Mouse (Mus musculus) CH12.LX (cell line): ENCODE data around the gene Btbd16. TPM values are rescaled to one million over a fixed set of nuclear protein-coding genes. Genes with fewer than 3 reads are reported as not detected.

ENCODE experiments used
- DNase-seq: peaks from one replicate; pipeline ENCODE4 v3.0.0-alpha.2; 2013; ENCODE audit errors: extremely low read depth
- H3K27ac ChIP-seq: 2 replicates; pipeline ENCODE4 v1.5.1; 2012; ENCODE audit warnings: low read depth, mild to moderate bottlenecking, control low read depth, moderate library complexity; ENCODE audit not compliant: insufficient read depth
- H3K27me3 ChIP-seq: replicated peaks from 2 replicates; pipeline ENCODE3; 2012; ENCODE audit warnings: inconsistent platforms
- H3K36me3 ChIP-seq, 2 experiments: replicated peaks in 1 of 2; 2 replicates each; pipeline versions ENCODE3 to v1.6.1; 2012; ENCODE audit warnings: inconsistent platforms in 1 of 2, low read length in 1 of 2, mild to moderate bottlenecking in 1 of 2, mixed read lengths in 1 of 2, moderate library complexity in 1 of 2; ENCODE audit not compliant: control insufficient read depth in 1 of 2, insufficient read depth in 1 of 2
- H3K4me1 ChIP-seq, 2 experiments: 2 replicates each; pipeline ENCODE4 v1.6.1; 2012; ENCODE audit warnings: inconsistent platforms in 1 of 2, moderate library complexity in 1 of 2; ENCODE audit not compliant: insufficient read depth in 2 of 2, control insufficient read depth in 1 of 2
- H3K4me2 ChIP-seq: 2 replicates; pipeline ENCODE4 v1.6.1; 2012; ENCODE audit warnings: low read depth, mild to moderate bottlenecking, control low read depth; ENCODE audit not compliant: poor library complexity, insufficient read depth, severe bottlenecking
- H3K4me3 ChIP-seq, 3 experiments: fragments of 150-350 bp in 1 of 3; sonication (generic) in 1 of 3; replicated peaks in 1 of 3; 2 replicates each; pipeline versions ENCODE3 to v1.5.1; 2011 to 2012; ENCODE audit warnings: low read depth in 2 of 3, low read length in 2 of 3, mild to moderate bottlenecking in 2 of 3, moderate library complexity in 2 of 3, control low read depth in 1 of 3, improper control_type of control experiment in 1 of 3, inconsistent platforms in 1 of 3, mixed read lengths in 1 of 3; ENCODE audit not compliant: poor library complexity in 1 of 3
- H3K79me2 ChIP-seq: replicated peaks from 2 replicates; pipeline ENCODE4 v1.6.1; 2012; ENCODE audit warnings: mild to moderate bottlenecking, moderate library complexity; ENCODE audit not compliant: control insufficient read depth, poor library complexity, insufficient read depth, severe bottlenecking; ENCODE audit errors: extremely low read depth
- H3K9ac ChIP-seq: 2 replicates; pipeline ENCODE4 v1.6.1; 2012; ENCODE audit warnings: low read depth, mild to moderate bottlenecking, control low read depth, moderate library complexity; ENCODE audit not compliant: insufficient read depth
- H3K9me3 ChIP-seq: replicated peaks from 2 replicates; pipeline ENCODE3; 2012; ENCODE audit warnings: low read length, inconsistent platforms, mixed read lengths
- BHLHE40 ChIP-seq: IDR thresholded peaks from 2 replicates; pipeline ENCODE4 v1.6.1; 2011; ENCODE audit warnings: mild to moderate bottlenecking, low read depth, low read length, improper control_type of control experiment
- CHD1 ChIP-seq: IDR thresholded peaks from 2 replicates; pipeline ENCODE4 v1.6.1; 2012; ENCODE audit warnings: low read depth, low read length, improper control_type of control experiment, inconsistent platforms
- CHD2 ChIP-seq: IDR thresholded peaks from 2 replicates; pipeline ENCODE4 v1.6.1; 2011; ENCODE audit warnings: low read length, improper control_type of control experiment
- CTCF ChIP-seq, 2 experiments: IDR thresholded peaks in 1 of 2; conservative IDR thresholded peaks in 1 of 2; 2 replicates each; pipeline ENCODE4 v1.5.1; 2011 to 2012; ENCODE audit warnings: low read depth in 2 of 2, low read length in 2 of 2, improper control_type of control experiment in 1 of 2, inconsistent platforms in 1 of 2, mild to moderate bottlenecking in 1 of 2, moderate library complexity in 1 of 2
- E2F4 ChIP-seq: IDR thresholded peaks from 2 replicates; pipeline ENCODE4 v1.6.1; 2011; ENCODE audit warnings: low read depth, low read length, improper control_type of control experiment; ENCODE audit not compliant: insufficient replicate concordance
- ELF1 ChIP-seq: IDR thresholded peaks from 2 replicates; pipeline ENCODE4 v1.6.1; 2014; ENCODE audit warnings: low read depth, mild to moderate bottlenecking, inconsistent platforms, low read length, improper control_type of control experiment
- EP300 ChIP-seq: IDR thresholded peaks from 2 replicates; pipeline ENCODE4 v1.6.1; 2011; ENCODE audit warnings: low read length, improper control_type of control experiment
- ETS1 ChIP-seq: conservative IDR thresholded peaks from 2 replicates; pipeline ENCODE4 v1.6.1; 2012; ENCODE audit warnings: low read depth, mild to moderate bottlenecking, inconsistent platforms, low read length, improper control_type of control experiment, moderate library complexity
- GABPA ChIP-seq: IDR thresholded peaks from 2 replicates; pipeline ENCODE4 v1.6.1; 2012; ENCODE audit warnings: low read depth, low read length, improper control_type of control experiment, inconsistent platforms; ENCODE audit not compliant: insufficient replicate concordance
- HCFC1 ChIP-seq: IDR thresholded peaks from 2 replicates; pipeline ENCODE4 v1.6.1; 2012; ENCODE audit warnings: low read depth, mild to moderate bottlenecking, inconsistent platforms, low read length, improper control_type of control experiment
- IRF4 ChIP-seq: IDR thresholded peaks from 2 replicates; pipeline ENCODE4 v1.6.1; 2014; ENCODE audit warnings: low read depth, mild to moderate bottlenecking, inconsistent platforms, low read length, improper control_type of control experiment
- JUN ChIP-seq: IDR thresholded peaks from 2 replicates; pipeline ENCODE4 v1.6.1; 2011; ENCODE audit warnings: low read depth, mild to moderate bottlenecking, low read length, improper control_type of control experiment, moderate library complexity; ENCODE audit not compliant: insufficient read depth
- JUND ChIP-seq: conservative IDR thresholded peaks from 2 replicates; pipeline ENCODE4 v1.6.1; 2011; ENCODE audit warnings: low read depth, low read length, improper control_type of control experiment
- KAT2A ChIP-seq: IDR thresholded peaks from 2 replicates; pipeline ENCODE4 v1.6.1; 2012; ENCODE audit warnings: low read length, improper control_type of control experiment, inconsistent platforms; ENCODE audit not compliant: insufficient replicate concordance
- MAFK ChIP-seq: IDR thresholded peaks from 2 replicates; pipeline ENCODE4 v1.6.1; 2011; ENCODE audit warnings: low read length, improper control_type of control experiment; ENCODE audit not compliant: insufficient replicate concordance
- MAX ChIP-seq: IDR thresholded peaks from 2 replicates; pipeline ENCODE4 v1.6.1; 2011; ENCODE audit warnings: low read length, improper control_type of control experiment
- MAZ ChIP-seq: IDR thresholded peaks from 2 replicates; pipeline ENCODE4 v1.6.1; 2012; ENCODE audit warnings: low read depth, mild to moderate bottlenecking, inconsistent platforms, low read length, improper control_type of control experiment, moderate library complexity
- MEF2A ChIP-seq: IDR thresholded peaks from 2 replicates; pipeline ENCODE4 v1.6.1; 2014; ENCODE audit warnings: low read depth, mild to moderate bottlenecking, inconsistent platforms, low read length, improper control_type of control experiment, borderline replicate concordance
- MXI1 ChIP-seq: IDR thresholded peaks from 2 replicates; pipeline ENCODE4 v1.6.1; 2011; ENCODE audit warnings: mild to moderate bottlenecking, low read depth, low read length, improper control_type of control experiment
- MYC ChIP-seq: IDR thresholded peaks from 2 replicates; pipeline ENCODE4 v1.6.1; 2011; ENCODE audit warnings: low read depth, mild to moderate bottlenecking, improper control_type of control experiment, low read length
- NELFE ChIP-seq: IDR thresholded peaks from 2 replicates; pipeline ENCODE4 v1.6.1; 2011; ENCODE audit warnings: low read depth, low read length, improper control_type of control experiment
- NRF1 ChIP-seq: IDR thresholded peaks from 2 replicates; pipeline ENCODE4 v1.6.1; 2014; ENCODE audit warnings: low read depth, mild to moderate bottlenecking, inconsistent platforms, low read length, improper control_type of control experiment, moderate library complexity
- PAX5 ChIP-seq: IDR thresholded peaks from 2 replicates; pipeline ENCODE4 v1.6.1; 2012; ENCODE audit warnings: low read length, inconsistent platforms, mixed read lengths
- POLR2A ChIP-seq: IDR thresholded peaks from 2 replicates; pipeline ENCODE4 v1.6.1; 2011; ENCODE audit warnings: low read depth, mild to moderate bottlenecking, improper control_type of control experiment, low read length
- POLR2AphosphoS2 ChIP-seq: IDR thresholded peaks from 2 replicates; pipeline ENCODE4 v1.6.1; 2011; ENCODE audit warnings: low read depth, low read length, improper control_type of control experiment
- RAD21 ChIP-seq: IDR thresholded peaks from 2 replicates; pipeline ENCODE4 v1.6.1; 2011; ENCODE audit warnings: low read depth, mild to moderate bottlenecking, low read length, improper control_type of control experiment, moderate library complexity
- RCOR1 ChIP-seq: conservative IDR thresholded peaks from 2 replicates; pipeline ENCODE4 v1.6.1; 2012; ENCODE audit warnings: low read depth, mild to moderate bottlenecking, inconsistent platforms, low read length, improper control_type of control experiment
- SIN3A ChIP-seq: IDR thresholded peaks from 2 replicates; pipeline ENCODE4 v1.6.1; 2012; ENCODE audit warnings: low read length, improper control_type of control experiment, inconsistent platforms
- SMC3 ChIP-seq: IDR thresholded peaks from 2 replicates; pipeline ENCODE4 v1.6.1; 2011; ENCODE audit warnings: low read depth, low read length, improper control_type of control experiment
- TBP ChIP-seq: conservative IDR thresholded peaks from 2 replicates; pipeline ENCODE4 v1.6.1; 2011; ENCODE audit warnings: low read depth, low read length, improper control_type of control experiment
- TCF12 ChIP-seq: IDR thresholded peaks from 2 replicates; pipeline ENCODE4 v1.6.1; 2014; ENCODE audit warnings: low read depth, mild to moderate bottlenecking, inconsistent platforms, low read length, improper control_type of control experiment
- UBTF ChIP-seq: IDR thresholded peaks from 2 replicates; pipeline ENCODE4 v1.6.1; 2012; ENCODE audit warnings: low read depth, mild to moderate bottlenecking, inconsistent platforms, low read length, improper control_type of control experiment, moderate library complexity
- USF1 ChIP-seq: IDR thresholded peaks from 2 replicates; pipeline ENCODE4 v1.6.1; 2014; ENCODE audit warnings: low read depth, mild to moderate bottlenecking, inconsistent platforms, low read length, improper control_type of control experiment
- USF2 ChIP-seq: conservative IDR thresholded peaks from 2 replicates; pipeline ENCODE4 v1.6.1; 2011; ENCODE audit warnings: low read depth, low read length, improper control_type of control experiment
- ZC3H11A ChIP-seq: IDR thresholded peaks from 2 replicates; pipeline ENCODE4 v1.6.1; 2012; ENCODE audit warnings: low read depth, mild to moderate bottlenecking, inconsistent platforms, low read length, improper control_type of control experiment
- ZKSCAN1 ChIP-seq: IDR thresholded peaks from 2 replicates; pipeline ENCODE4 v1.6.1; 2012; ENCODE audit warnings: low read depth, inconsistent platforms, low read length, improper control_type of control experiment, borderline replicate concordance
- ZMIZ1 ChIP-seq: IDR thresholded peaks from 2 replicates; pipeline ENCODE4 v1.6.1; 2012; ENCODE audit warnings: low read depth, mild to moderate bottlenecking, inconsistent platforms, low read length, improper control_type of control experiment
- ZNF384 ChIP-seq: IDR thresholded peaks from 2 replicates; pipeline ENCODE4 v1.6.1; 2012; ENCODE audit warnings: low read depth, low read length, improper control_type of control experiment, inconsistent platforms
- dilution Hi-C: fragments of 300-500 bp; cut with MboI; formaldehyde crosslinking; loops from 2 replicates; pipeline ENCODE4 v1.14.3; 2020; ENCODE audit warnings: low sequenced_read_pairs; ENCODE audit not compliant: extremely low pct_unique_long_range_greater_than_20kb, extremely low pct_ligation_motif_present
- in situ Hi-C: fragments of 300-500 bp; cut with MboI; formaldehyde crosslinking; loops from 3 replicates; pipeline ENCODE4 v1.14.3; 2019; ENCODE audit warnings: low sequenced_read_pairs, low pct_ligation_motif_present, low pct_unique_long_range_greater_than_20kb, mixed read lengths
- polyA plus RNA-seq: library from polyadenylated mRNA; unstranded; fragments of >175 nt; gene quantifications from 2 replicates; pipeline ENCODE4 v1.2.1, GENCODE M21; 2012; ENCODE audit warnings: low read depth; ENCODE audit not compliant: insufficient read length
- total RNA-seq, 2 experiments: library from RNA; depleted of rRNA; stranded (reverse); fragments of 300-350 nt in 1 of 2; fragments of >200 nt in 1 of 2; gene quantifications; 2 replicates each; pipeline ENCODE4 v1.2.3; 2012 to 2014

The Btbd16 gene
- total and polyA plus RNA-seq, 3 experiments = not detected

GRCm38 (mm10) chr7:130827844-130828403 lies 54.1 kb downstream of the Btbd16 start:
- Histone ChIP-seq H3K79me2 (no peaks in the 10 kb centered on the region), H3K4me2 (peak overlapping the region; percentile 96), H3K4me3 (peak overlapping the region in 2 of 3 experiments; percentile 6 to 38), H3K9me3 (peaks cover 8% of the 10 kb centered on the region), H3K27me3 (peaks cover 70% of the 10 kb centered on the region), H3K4me1 (peaks cover 7 to 26% of the 10 kb centered on the region in 2 experiments), H3K27ac (peak overlapping the region; percentile 48), H3K9ac (no peak overlapping the region), H3K36me3 (no peaks in the 10 kb centered on the region)
- in situ Hi-C loops = no loop called here
- DNase-seq = peak; percentile 73
- 0 out of 2 replicates have a peak, but pooled peaks have one; percentile 31 for TF ChIP-seq MAZ
- TF ChIP-seq MEF2A = peak; percentile 40; the same call in 1 of the 2 replicates
- TF ChIP-seq CHD1 = peak; percentile 77; the same call in 1 of the 2 replicates
- TF ChIP-seq NELFE = no peak
- no peak for TF ChIP-seq POLR2A
- no peak for TF ChIP-seq ZC3H11A
- TF ChIP-seq USF2 = no peak
- TF ChIP-seq SMC3 = peak; percentile 15; the same call in 1 of the 2 replicates
- TF ChIP-seq KAT2A = no peak
- TF ChIP-seq E2F4 = no peak
- TF ChIP-seq MYC = peak; percentile 67
- TF ChIP-seq ZKSCAN1 = no peak
- TF ChIP-seq TCF12 = peak; percentile 88
- TF ChIP-seq ELF1 = no peak
- TF ChIP-seq JUN = no peak
- TF ChIP-seq CHD2 = 0 out of 2 replicates have a peak, but pooled peaks have one; percentile 51
- no peak for TF ChIP-seq GABPA
- no peak; the same call in 1 of the 2 replicates for TF ChIP-seq MXI1
- TF ChIP-seq CTCF (conservative IDR thresholded peaks at IDR 0.05 in 1 of 2, IDR thresholded peaks at IDR 0.05 in 1 of 2; ENCODE audit: low read depth in 2 of 2, low read length in 2 of 2) = no peak
- 0 out of 2 replicates have a peak, but pooled peaks have one; percentile 48 for TF ChIP-seq RCOR1
- no peak; the same call in 1 of the 2 replicates for TF ChIP-seq RAD21
- TF ChIP-seq HCFC1 = no peak
- no peak for TF ChIP-seq PAX5
- peak; percentile 66 for TF ChIP-seq ETS1
- peak; percentile 46; the same call in 1 of the 2 replicates for TF ChIP-seq ZMIZ1
- TF ChIP-seq JUND = no peak
- no peak for TF ChIP-seq NRF1
- TF ChIP-seq POLR2AphosphoS2 = no peak
- TF ChIP-seq MAFK = peak; percentile 73; the same call in 1 of the 2 replicates
- TF ChIP-seq EP300 = peak; percentile 80
- peak; percentile 71 for TF ChIP-seq SIN3A
- TF ChIP-seq TBP = no peak
- 0 out of 2 replicates have a peak, but pooled peaks have one; percentile 31 for TF ChIP-seq ZNF384
- TF ChIP-seq USF1 = no peak
- peak; percentile 71 for TF ChIP-seq BHLHE40
- peak; percentile 88 for TF ChIP-seq IRF4
- no peak for TF ChIP-seq UBTF
- 0 out of 2 replicates have a peak, but pooled peaks have one; percentile 24 for TF ChIP-seq MAX
- dilution Hi-C loops = no loop called here
